Mouse (Mus musculus): Measurements from ENCODE around the gene Lsm2. TPM values are rescaled to one million over a fixed set of nuclear protein-coding genes. Genes with fewer than 3 reads are reported as not detected.
"Not testable (repeated sequence)": the region's sequence is repeated elsewhere in the genome, so short reads cannot be mapped to it uniquely, and the experiment has no call there.

The Lsm2 gene
- polyA plus RNA-seq, 1 experiment from 2014 or later: 216 TPM

DNA sequence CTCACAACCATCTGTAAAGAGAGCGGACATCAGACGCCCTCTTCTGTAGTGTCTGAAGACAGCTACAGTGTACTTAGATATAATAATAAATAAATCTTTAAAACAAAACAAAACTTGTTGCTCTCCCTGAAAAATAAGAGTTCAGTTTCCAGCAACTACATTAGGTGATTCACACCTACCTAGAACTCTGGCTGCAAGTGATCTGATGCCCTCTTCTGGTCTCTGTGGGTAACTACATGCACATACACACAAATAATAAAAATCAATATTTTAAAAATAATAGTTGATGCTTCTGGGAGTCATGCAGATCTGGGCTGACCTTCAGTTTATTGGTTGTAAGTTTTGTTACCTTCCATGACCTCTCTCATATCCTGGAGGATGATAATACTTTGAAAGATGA lies 2.6 kb downstream of the Lsm2 start:
- no peak for DNase-seq (ENCODE audit: low spot score)
- H3K4me1 ChIP-seq (replicated peaks; ENCODE audit: control insufficient read depth, insufficient read depth, low read length): peaks cover 24% of the 10 kb centered on the region
- no peak overlapping the region for H3K27ac ChIP-seq (ENCODE audit: low read depth)
- H3K4me2 ChIP-seq (ENCODE audit: low read length): no peak overlapping the region
- H3K9me3 ChIP-seq (ENCODE audit: control insufficient read depth, low read length): no peaks in the 10 kb centered on the region
- no peak overlapping the region for H3K4me3 ChIP-seq (ENCODE audit: low read depth, low read length)
- no peaks in the 10 kb centered on the region for H3K27me3 ChIP-seq (replicated peaks; ENCODE audit: control insufficient read depth, insufficient read depth, low read length)
- WGBS: 82% methylated on average over 2 of the region's 2 CpGs
- no peak overlapping the region for H3K9ac ChIP-seq (ENCODE audit: low read length)
- no peak for ATAC-seq (replicated peaks; ENCODE audit: low FRiP score, low TSS enrichment, low read depth)
- H3K36me3 ChIP-seq (ENCODE audit: control insufficient read depth, insufficient read depth, low read length): peaks cover 32% of the 10 kb centered on the region

GRCm38 (mm10) chr17:34994751-34995150 lies 13.1 kb downstream of the Lsm2 start:
- Histone ChIP-seq H3K27ac (ENCODE audit: low read depth) (no peak overlapping the region), H3K4me2 (ENCODE audit: low read length) (no peak overlapping the region), H3K9ac (ENCODE audit: low read length) (no peak overlapping the region), H3K27me3 (replicated peaks; ENCODE audit: control insufficient read depth, insufficient read depth, low read length) (no peaks in the 10 kb centered on the region), H3K4me1 (replicated peaks; ENCODE audit: control insufficient read depth, insufficient read depth, low read length) (peaks cover 11% of the 10 kb centered on the region), H3K9me3 (ENCODE audit: control insufficient read depth, low read length) (no peaks in the 10 kb centered on the region), H3K4me3 (ENCODE audit: low read depth, low read length) (no peak overlapping the region), H3K36me3 (ENCODE audit: control insufficient read depth, insufficient read depth, low read length) (peaks cover 26% of the 10 kb centered on the region; the same call in 1 of the 2 replicates)
- no peak for DNase-seq (ENCODE audit: low spot score)
- no peak for ATAC-seq (replicated peaks; ENCODE audit: low FRiP score, low TSS enrichment, low read depth)

GRCm38 (mm10) chr17:34995192-34995591 lies 13.5 kb downstream of the Lsm2 start:
- H3K9ac ChIP-seq (ENCODE audit: low read length); ATAC-seq (replicated peaks; ENCODE audit: low FRiP score, low TSS enrichment, low read depth): not testable (repeated sequence)

DNA sequence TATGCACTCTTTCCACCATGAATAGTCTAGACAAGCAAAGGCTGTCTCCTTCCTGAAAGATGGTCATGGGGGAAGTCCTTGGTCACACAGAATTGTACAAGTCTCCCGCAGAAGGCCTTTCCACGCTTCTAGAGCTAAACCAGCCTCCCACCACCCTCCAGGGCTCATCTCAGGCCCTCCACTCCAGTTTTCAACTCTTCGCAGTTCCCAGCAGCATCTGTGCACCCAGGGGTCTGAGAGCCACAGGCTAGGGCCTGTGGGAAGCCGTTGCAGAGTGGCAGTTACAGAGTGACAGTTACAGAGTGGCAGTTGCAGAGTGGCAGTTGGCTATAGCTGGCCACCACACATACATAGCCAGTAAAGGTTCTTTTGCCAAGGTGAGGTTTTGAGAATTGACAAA lies 14.3 kb downstream of the Lsm2 start:
- 100% methylated on average over 4 of the region's 4 CpGs for WGBS
- H3K27me3 ChIP-seq (replicated peaks; ENCODE audit: control insufficient read depth, insufficient read depth, low read length); DNase-seq (ENCODE audit: low spot score); H3K9ac ChIP-seq (ENCODE audit: low read length); H3K4me3 ChIP-seq (ENCODE audit: low read depth, low read length); H3K9me3 ChIP-seq (ENCODE audit: control insufficient read depth, low read length); ATAC-seq (replicated peaks; ENCODE audit: low FRiP score, low TSS enrichment, low read depth); H3K27ac ChIP-seq (ENCODE audit: low read depth); H3K4me2 ChIP-seq (ENCODE audit: low read length): not testable (repeated sequence)
- Histone ChIP-seq H3K36me3 (ENCODE audit: control insufficient read depth, insufficient read depth, low read length) (peaks cover 18% of the 10 kb centered on the region; the same call in 1 of the 2 replicates), H3K4me1 (replicated peaks; ENCODE audit: control insufficient read depth, insufficient read depth, low read length) (peaks cover 14% of the 10 kb centered on the region)

More at GRCm38 (mm10) chr17:34995192-34995591, 13.5 kb downstream of the Lsm2 start:
- Histone ChIP-seq H3K36me3 (ENCODE audit: control insufficient read depth, insufficient read depth, low read length) (peaks cover 24% of the 10 kb centered on the region; the same call in 1 of the 2 replicates), H3K4me1 (replicated peaks; ENCODE audit: control insufficient read depth, insufficient read depth, low read length) (peaks cover 14% of the 10 kb centered on the region)
- 92% methylated on average over 4 of the region's 4 CpGs for WGBS
- DNase-seq (ENCODE audit: low spot score); H3K27ac ChIP-seq (ENCODE audit: low read depth); H3K9me3 ChIP-seq (ENCODE audit: control insufficient read depth, low read length); H3K4me3 ChIP-seq (ENCODE audit: low read depth, low read length); H3K4me2 ChIP-seq (ENCODE audit: low read length); H3K27me3 ChIP-seq (replicated peaks; ENCODE audit: control insufficient read depth, insufficient read depth, low read length): not testable (repeated sequence)

DNA sequence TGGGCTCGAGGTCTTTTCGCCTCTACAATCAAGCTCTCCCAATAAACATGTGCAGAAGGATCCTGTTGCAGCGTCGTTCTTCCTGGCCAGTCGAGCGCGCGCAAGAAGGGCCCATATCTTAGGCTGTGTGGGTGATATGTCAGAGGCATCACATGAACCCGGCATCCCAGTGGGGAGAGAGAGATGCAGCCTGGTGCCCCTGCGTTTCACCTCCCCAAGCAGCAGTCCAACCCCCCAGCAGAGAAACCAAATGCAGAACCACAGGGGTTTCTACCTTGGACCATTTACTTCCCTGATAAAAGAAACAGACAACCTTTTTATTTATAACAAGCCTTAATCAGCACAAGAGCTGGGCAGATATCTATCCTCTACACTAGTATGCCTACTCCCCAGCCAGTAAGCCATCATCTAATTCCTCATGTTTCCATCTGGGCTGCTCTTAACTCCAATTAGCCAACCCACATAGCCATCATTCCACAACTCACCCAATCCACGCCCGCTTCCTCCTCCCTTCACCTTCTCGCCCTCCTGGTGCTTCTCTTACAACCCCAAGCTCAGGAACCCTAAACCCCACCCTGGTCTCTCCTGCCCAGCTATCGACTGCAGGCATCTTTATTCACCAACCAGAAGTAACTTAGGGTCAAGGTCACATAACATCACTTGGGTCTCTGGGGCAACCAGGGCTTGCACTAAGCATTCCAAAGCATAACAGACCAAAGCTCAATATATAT lies 14.9 kb downstream of the Lsm2 start:
- 85% methylated on average over 12 of the region's 14 CpGs for WGBS
- peaks cover 14% of the 10 kb centered on the region for H3K4me1 ChIP-seq (replicated peaks; ENCODE audit: control insufficient read depth, insufficient read depth, low read length)
- ATAC-seq (replicated peaks; ENCODE audit: low FRiP score, low TSS enrichment, low read depth): no peak
- peaks cover 13% of the 10 kb centered on the region; the same call in 1 of the 2 replicates for H3K36me3 ChIP-seq (ENCODE audit: control insufficient read depth, insufficient read depth, low read length)
- H3K27me3 ChIP-seq (replicated peaks; ENCODE audit: control insufficient read depth, insufficient read depth, low read length): no peaks in the 10 kb centered on the region
- no peak overlapping the region for H3K9ac ChIP-seq (ENCODE audit: low read length)
- DNase-seq (ENCODE audit: low spot score): no peak
- H3K4me3 ChIP-seq (ENCODE audit: low read depth, low read length): no peak overlapping the region
- H3K4me2 ChIP-seq (ENCODE audit: low read length): 0 out of 2 replicates have a peak overlapping the region, but pooled peaks have one; percentile 15
- H3K27ac ChIP-seq (ENCODE audit: low read depth): no peak overlapping the region
- H3K9me3 ChIP-seq (ENCODE audit: control insufficient read depth, low read length): no peaks in the 10 kb centered on the region

- no peak overlapping the region for H3K9ac ChIP-seq (ENCODE audit: low read length)
- DNase-seq (ENCODE audit: low spot score) (no peak), ATAC-seq (replicated peaks; ENCODE audit: low FRiP score, low TSS enrichment, low read depth) (no peak)
- no peaks in the 10 kb centered on the region for H3K27me3 ChIP-seq (replicated peaks; ENCODE audit: control insufficient read depth, insufficient read depth, low read length)
- H3K4me1 ChIP-seq (replicated peaks; ENCODE audit: control insufficient read depth, insufficient read depth, low read length): peaks cover 15% of the 10 kb centered on the region
- H3K36me3 ChIP-seq (ENCODE audit: control insufficient read depth, insufficient read depth, low read length): peaks cover 13% of the 10 kb centered on the region; the same call in 1 of the 2 replicates
- no peak overlapping the region for H3K27ac ChIP-seq (ENCODE audit: low read depth)
- 0 out of 2 replicates have a peak overlapping the region, but pooled peaks have one; percentile 15 for H3K4me2 ChIP-seq (ENCODE audit: low read length)
- WGBS: 83% methylated on average over 5 of the region's 5 CpGs
- no peaks in the 10 kb centered on the region for H3K9me3 ChIP-seq (ENCODE audit: control insufficient read depth, low read length)
- no peak overlapping the region for H3K4me3 ChIP-seq (ENCODE audit: low read depth, low read length)
These were observed 15.5 kb downstream of the Lsm2 start for GRCm38 (mm10) chr17:34997142-34997483.

GRCm38 (mm10) chr17:34998526-34999430 lies 17.1 kb downstream of the Lsm2 start:
- Histone ChIP-seq H3K27ac (ENCODE audit: low read depth) (no peak overlapping the region), H3K4me2 (ENCODE audit: low read length) (peak overlapping the region; percentile 90), H3K9ac (ENCODE audit: low read length) (no peak overlapping the region), H3K27me3 (replicated peaks; ENCODE audit: control insufficient read depth, insufficient read depth, low read length) (no peaks in the 10 kb centered on the region), H3K9me3 (ENCODE audit: control insufficient read depth, low read length) (no peaks in the 10 kb centered on the region), H3K4me1 (replicated peaks; ENCODE audit: control insufficient read depth, insufficient read depth, low read length) (peaks cover 29% of the 10 kb centered on the region), H3K36me3 (ENCODE audit: control insufficient read depth, insufficient read depth, low read length) (peaks cover 13% of the 10 kb centered on the region; the same call in 1 of the 2 replicates), H3K4me3 (ENCODE audit: low read depth, low read length) (peak overlapping the region; percentile 32; the same call in 1 of the 2 replicates)
- no peak for ATAC-seq (replicated peaks; ENCODE audit: low FRiP score, low TSS enrichment, low read depth)
- no peak for DNase-seq (ENCODE audit: low spot score)
- WGBS: 94% methylated on average over 15 of the region's 15 CpGs

GRCm38 (mm10) chr17:34999871-35000716 lies 18.4 kb downstream of the Lsm2 start:
- peak; percentile 75 for DNase-seq (ENCODE audit: low spot score)
- 16% methylated on average over 29 of the region's 32 CpGs for WGBS
- not testable (repeated sequence) for ATAC-seq (replicated peaks; ENCODE audit: low FRiP score, low TSS enrichment, low read depth); H3K9me3 ChIP-seq (ENCODE audit: control insufficient read depth, low read length); H3K27me3 ChIP-seq (replicated peaks; ENCODE audit: control insufficient read depth, insufficient read depth, low read length)
- Histone ChIP-seq H3K4me3 (ENCODE audit: low read depth, low read length) (peak overlapping the region; percentile 87), H3K36me3 (ENCODE audit: control insufficient read depth, insufficient read depth, low read length) (peaks cover 25% of the 10 kb centered on the region), H3K27ac (ENCODE audit: low read depth) (peak overlapping the region; percentile 92), H3K4me2 (ENCODE audit: low read length) (peak overlapping the region; percentile 90), H3K4me1 (replicated peaks; ENCODE audit: control insufficient read depth, insufficient read depth, low read length) (peaks cover 29% of the 10 kb centered on the region), H3K9ac (ENCODE audit: low read length) (peak overlapping the region; percentile 92)
